Mouse (Mus musculus) lung, adult 18-20 months (tissue): ENCODE measurements at regions not wholly inside any gene's neighbourhood (a gene's known extent, or its start where the extent isn't known, plus 50 kb on each side); places are given as distances from the start of the nearest gene placed in this dataset.

ENCODE experiments used
- DNase-seq, 2 experiments: peaks; one replicate each; pipeline ENCODE4 v3.0.0; 2022; ENCODE audit warnings: mixed read lengths in 2 of 2

DNA sequence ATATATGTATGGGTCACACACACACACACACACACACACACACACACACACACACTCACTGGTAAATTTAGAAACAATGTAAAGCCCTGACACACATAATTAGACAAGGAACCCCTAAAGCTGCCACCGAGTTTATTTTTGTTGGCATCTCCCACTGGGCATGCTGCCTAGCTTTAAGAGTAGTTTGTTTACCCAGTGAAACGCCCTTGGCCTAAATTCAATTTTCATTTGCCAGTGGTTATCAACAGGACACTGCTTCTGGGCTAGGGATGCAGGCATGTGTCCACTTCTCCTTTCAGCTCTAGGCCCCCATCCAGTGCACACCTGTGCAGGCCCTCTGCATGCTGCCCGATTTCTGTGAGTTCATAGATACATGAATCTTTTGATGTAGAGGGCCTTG lies 73.7 kb upstream of the 1110032F04Rik start:
- peak; percentile 18 to 42 for DNase-seq

DNA sequence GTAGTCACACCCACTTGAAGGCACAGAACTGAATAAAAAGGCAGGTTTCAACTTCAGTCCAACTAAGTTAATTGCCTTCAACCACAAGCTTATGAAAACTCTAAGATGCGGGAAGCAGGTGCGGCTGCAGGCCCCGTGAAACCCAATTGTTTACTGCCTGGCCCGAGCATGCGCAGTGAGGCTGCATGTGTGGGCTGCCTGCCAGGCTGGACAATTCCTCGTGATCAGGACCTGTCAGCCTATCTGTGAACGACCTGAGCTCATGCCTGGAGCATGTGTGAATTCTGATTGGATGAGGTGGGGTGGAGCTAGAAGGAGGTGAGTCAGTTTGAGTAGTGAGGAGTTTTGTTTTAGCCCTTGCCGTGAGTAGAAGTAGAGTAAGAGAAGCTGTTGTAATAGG lies 71.0 kb upstream of the 1110032F04Rik start:
- DNase-seq = peak; percentile 18 to 19

DNA sequence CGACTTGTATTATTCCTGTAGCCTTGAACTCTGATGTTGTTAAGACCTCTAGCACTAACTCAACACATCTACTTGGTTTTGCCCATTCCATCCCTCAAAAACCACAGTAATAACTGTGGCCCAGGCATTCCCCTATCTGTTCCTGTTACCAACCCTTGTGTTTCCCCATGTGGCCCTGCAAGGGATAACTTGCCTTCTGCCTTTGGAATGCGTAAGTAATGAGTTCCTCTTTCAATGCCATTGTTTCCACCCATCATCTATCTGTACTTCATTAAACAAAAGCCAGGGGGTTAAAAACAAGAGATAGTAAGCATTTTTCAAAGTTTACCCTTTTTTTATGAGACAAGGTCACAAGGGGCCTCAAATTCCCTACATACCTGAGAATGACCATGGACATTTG lies 60.5 kb upstream of the 1110032F04Rik start:
- DNase-seq = no peak

DNA sequence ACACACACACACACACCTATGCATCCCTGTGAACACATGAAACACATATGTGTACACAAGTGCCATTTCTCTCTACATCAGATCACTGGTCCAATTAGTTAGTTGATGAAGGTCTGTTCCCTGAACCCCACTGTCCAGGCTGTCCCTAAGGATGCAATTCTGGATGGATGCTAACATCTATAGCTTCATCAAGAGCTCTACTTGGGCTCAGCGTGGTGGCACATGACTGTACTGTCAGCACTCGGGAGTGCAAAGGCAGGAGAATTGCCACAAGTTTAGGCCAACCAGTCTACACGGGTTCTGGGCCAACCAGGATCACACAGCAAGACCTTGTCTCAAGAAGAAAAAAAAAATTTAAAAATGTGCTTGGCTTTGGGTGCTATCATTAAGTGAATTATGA lies 55.9 kb upstream of the 1110032F04Rik start:
- DNase-seq = no peak

DNA sequence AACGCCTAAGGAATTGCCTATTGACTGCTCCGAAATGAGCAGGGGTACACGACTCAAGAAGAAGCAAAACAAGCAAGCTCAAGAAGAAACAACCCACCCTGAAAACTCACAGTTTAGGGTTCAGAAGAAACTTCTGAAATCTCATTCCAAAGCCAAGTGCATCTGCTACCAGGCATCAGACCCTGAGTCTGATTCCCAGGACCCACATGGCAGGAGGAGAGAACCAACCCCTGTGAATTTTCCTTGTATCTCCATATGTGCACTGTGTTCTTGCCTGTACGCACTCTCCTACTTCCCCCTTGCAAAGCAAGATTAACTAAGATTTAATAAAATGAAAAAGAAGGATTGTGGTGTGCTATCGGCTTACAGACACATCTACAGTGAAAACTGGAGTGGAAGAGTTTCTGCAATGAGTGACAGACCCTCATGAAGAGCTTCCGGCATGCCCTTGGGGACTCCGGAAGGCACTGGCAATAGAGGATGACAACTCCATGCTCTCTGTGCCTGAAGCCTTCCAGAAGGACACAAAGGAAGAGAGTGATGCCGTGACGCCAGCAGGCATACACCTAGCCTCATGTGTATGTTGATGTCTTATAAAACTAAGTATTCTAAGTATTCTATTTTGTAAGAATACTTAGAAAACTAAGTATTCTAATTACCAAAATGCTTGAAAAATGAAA lies 55.2 kb upstream of the 1110032F04Rik start:
- DNase-seq = no peak

DNA sequence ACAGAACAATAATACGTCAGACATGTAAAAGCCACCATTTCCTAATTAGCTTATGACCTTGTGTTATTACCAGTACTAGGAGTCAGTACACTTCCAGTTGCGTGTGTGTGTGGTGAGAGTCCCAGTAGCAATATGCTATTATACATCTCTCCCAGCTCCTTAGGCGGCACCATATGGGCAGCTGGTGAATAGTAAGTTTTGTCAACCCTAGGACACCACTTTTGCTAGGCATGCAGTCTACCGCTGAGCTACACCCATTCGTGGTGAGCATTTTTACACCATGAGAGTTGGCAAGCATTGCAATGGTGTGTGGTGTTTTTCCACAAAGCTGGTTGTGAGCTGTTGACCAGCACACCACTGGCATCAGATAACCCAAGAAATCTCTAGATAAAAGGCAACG lies 53.8 kb upstream of the 1110032F04Rik start:
- DNase-seq = no peak

DNA sequence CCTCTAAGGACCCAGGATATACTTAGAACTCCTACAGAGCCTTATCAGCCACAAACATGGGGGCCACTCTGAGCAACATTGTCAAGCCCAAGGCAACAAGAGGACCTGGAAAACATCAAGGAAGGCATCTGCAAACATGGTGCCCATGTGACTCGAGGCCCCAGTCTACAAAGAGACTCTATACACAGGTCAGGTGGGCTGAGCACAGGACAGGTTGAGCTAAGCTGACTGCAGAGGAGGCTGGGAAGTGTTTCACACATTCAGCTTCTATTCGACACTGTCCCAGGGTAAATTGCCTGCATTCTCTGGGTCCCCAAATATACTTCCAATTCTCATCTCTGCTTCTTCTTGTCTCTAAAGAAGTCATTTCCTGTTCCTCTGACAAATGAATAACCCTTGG lies 52.1 kb upstream of the 1110032F04Rik start:
- DNase-seq = no peak
